Mouse (Mus musculus) limb, embryonic 14.5 days (tissue): ENCODE measurements around the gene Donson. TPM values are rescaled to one million over a fixed set of nuclear protein-coding genes. Genes with fewer than 3 reads are reported as not detected.

Source experiments
- ATAC-seq: fragments of 200-750 bp; cut with Nextera tagmentation; 2 replicates; pipeline ENCODE4 v1.8.0; 2017; ENCODE audit warnings: low read depth, moderate number of reproducible peaks, moderate TSS enrichment; ENCODE audit not compliant: low FRiP score
- DNase-seq: peaks from one replicate; pipeline ENCODE4 v3.0.0-alpha.2; 2015; ENCODE audit warnings: low spot score
- H3K27ac ChIP-seq: fragments of 300-500 bp; sonication (generic); replicated peaks from 2 replicates; pipeline ENCODE4 v1.5.1; 2014; ENCODE audit warnings: low read depth, mild to moderate bottlenecking, low read length, moderate library complexity, mixed read lengths
- H3K27me3 ChIP-seq: fragments of 300-500 bp; sonication (generic); 2 replicates; pipeline ENCODE4 v1.6.1; 2014; ENCODE audit warnings: low read length, mixed read lengths; ENCODE audit not compliant: control insufficient read depth, insufficient read depth
- H3K36me3 ChIP-seq: fragments of 300-500 bp; sonication (generic); 2 replicates; pipeline ENCODE4 v1.6.1; 2014; ENCODE audit warnings: mild to moderate bottlenecking, low read length, moderate library complexity, mixed read lengths; ENCODE audit not compliant: control insufficient read depth, insufficient read depth
- H3K4me1 ChIP-seq: fragments of 300-500 bp; sonication (generic); 2 replicates; pipeline ENCODE4 v1.6.1; 2014; ENCODE audit warnings: antibody characterized with exemption, low read length, mixed read lengths; ENCODE audit not compliant: control insufficient read depth, insufficient read depth
- H3K4me2 ChIP-seq: fragments of 300-500 bp; sonication (generic); replicated peaks from 2 replicates; pipeline ENCODE4 v1.6.1; 2014; ENCODE audit warnings: low read depth, mild to moderate bottlenecking, low read length, moderate library complexity; ENCODE audit not compliant: severe bottlenecking
- H3K4me3 ChIP-seq: fragments of 300-500 bp; sonication (generic); replicated peaks from 2 replicates; pipeline ENCODE4 v1.5.1; 2014; ENCODE audit warnings: low read length
- H3K9ac ChIP-seq: fragments of 300-500 bp; sonication (generic); 2 replicates; pipeline ENCODE4 v1.6.1; 2014; ENCODE audit warnings: mild to moderate bottlenecking, low read depth, low read length, moderate library complexity; ENCODE audit not compliant: severe bottlenecking
- H3K9me3 ChIP-seq: fragments of 300-500 bp; sonication (generic); 2 replicates; pipeline ENCODE4 v1.6.1; 2016; ENCODE audit warnings: low read length; ENCODE audit not compliant: control insufficient read depth
- POLR2A ChIP-seq: fragments of 200-500 bp; IDR thresholded peaks from 2 replicates; pipeline ENCODE4 v1.8.0; 2012; ENCODE audit warnings: inconsistent platforms, mild to moderate bottlenecking, moderate library complexity, borderline replicate concordance; ENCODE audit not compliant: insufficient read depth, insufficient read length; ENCODE audit errors: extremely low read depth
- WGBS: fragments of 180-500 bp; shearing (Covaris S2); extraction: QIAGEN DNeasy Blood & Tissue Kit; methylation state at CpG from one replicate; pipeline ENCODE4 v1.1.7; 2014; 5-methylcytosine and 5-hydroxymethylcytosine counted together
- polyA plus RNA-seq, 2 experiments: library from polyadenylated mRNA; depleted of rRNA in 1 of 2; stranded (reverse) in 1 of 2; unstranded in 1 of 2; fragments of >200 nt; fragmentation: Nextera tagmentation in 1 of 2; extraction: Ambion mirVana in 1 of 2; gene quantifications; 2 replicates each; pipeline versions ENCODE4 v1.2.1 to v1.2.3; 2012 to 2014

The Donson gene
- polyA plus RNA-seq, 2 experiments: 19.8 to 33.2 TPM

DNA sequence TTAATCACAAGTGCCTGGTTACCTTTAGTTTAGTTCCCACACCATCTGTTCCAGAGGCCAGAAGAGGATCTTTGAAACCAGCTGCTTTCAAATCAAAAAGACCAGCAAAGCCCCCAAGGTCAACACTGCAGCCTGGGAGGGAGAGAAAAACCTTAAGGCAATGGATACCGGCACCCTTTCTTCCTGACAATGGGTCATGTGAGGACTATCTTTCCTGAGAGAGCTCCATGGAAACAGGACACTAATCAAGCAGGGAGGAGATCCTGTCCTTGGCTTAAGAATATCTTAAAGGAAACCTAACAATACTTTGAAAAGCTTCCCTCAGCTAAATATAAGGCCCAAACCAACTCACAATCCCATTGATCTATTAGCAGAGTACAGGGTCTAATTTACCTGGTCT lies 58.0 kb downstream of the Donson start:
- DNase-seq (no peak), ATAC-seq (no peak)
- Histone ChIP-seq H3K4me3 (no peak overlapping the region), H3K27ac (no peak overlapping the region), H3K36me3 (peaks cover 89% of the 10 kb centered on the region), H3K9ac (no peak overlapping the region), H3K4me1 (no peaks in the 10 kb centered on the region), H3K4me2 (no peak overlapping the region), H3K9me3 (no peaks in the 10 kb centered on the region), H3K27me3 (no peaks in the 10 kb centered on the region)
- WGBS: 73% methylated on average over 1 of the region's 1 CpGs
- TF ChIP-seq POLR2A: no peak

GRCm38 (mm10) chr16:91629749-91630148 lies 58.8 kb downstream of the Donson start:
- no peak overlapping the region for H3K9ac ChIP-seq
- ATAC-seq: no peak
- no peak for TF ChIP-seq POLR2A

GRCm38 (mm10) chr16:91628673-91629072 lies 59.9 kb downstream of the Donson start:
- no peak for ATAC-seq
- peaks cover 90% of the 10 kb centered on the region for H3K36me3 ChIP-seq

More at GRCm38 (mm10) chr16:91629749-91630148, 58.8 kb downstream of the Donson start:
- Histone ChIP-seq H3K4me2 (no peak overlapping the region), H3K27me3 (no peaks in the 10 kb centered on the region), H3K4me1 (no peaks in the 10 kb centered on the region), H3K9me3 (no peaks in the 10 kb centered on the region), H3K4me3 (no peak overlapping the region), H3K27ac (no peak overlapping the region), H3K36me3 (peaks cover 87% of the 10 kb centered on the region)
- 92% methylated on average over 4 of the region's 4 CpGs for WGBS
- DNase-seq: no peak

DNA sequence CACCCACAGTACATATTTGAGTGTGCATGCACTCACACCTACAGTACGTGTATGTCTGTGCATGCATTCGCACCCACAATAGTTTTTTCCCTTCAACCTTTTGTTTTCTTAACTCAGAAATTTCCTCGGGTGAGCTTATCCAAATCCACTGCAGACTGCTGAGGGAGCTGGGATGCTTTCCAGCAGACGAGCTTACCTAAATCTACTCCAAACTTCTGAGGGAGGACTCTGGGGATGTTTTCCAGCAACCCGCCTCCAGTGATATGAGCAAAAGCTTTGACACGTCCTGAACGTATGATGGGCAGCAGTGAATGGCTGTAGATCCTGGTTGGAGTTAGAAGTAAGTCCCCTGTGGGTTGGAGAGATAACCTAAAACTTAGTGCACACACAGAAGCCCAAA lies 60.7 kb downstream of the Donson start:
- 89% methylated on average over 7 of the region's 7 CpGs for WGBS
- DNase-seq: no peak
- no peak overlapping the region for H3K9ac ChIP-seq
- ATAC-seq: no peak
- no peaks in the 10 kb centered on the region for H3K4me1 ChIP-seq
- no peaks in the 10 kb centered on the region for H3K9me3 ChIP-seq
- no peak overlapping the region for H3K4me3 ChIP-seq
- H3K4me2 ChIP-seq: no peak overlapping the region
- H3K36me3 ChIP-seq: peaks cover 91% of the 10 kb centered on the region
- no peak for TF ChIP-seq POLR2A
- H3K27ac ChIP-seq: no peak overlapping the region
- H3K27me3 ChIP-seq: no peaks in the 10 kb centered on the region

More at GRCm38 (mm10) chr16:91628673-91629072, 59.9 kb downstream of the Donson start:
- H3K27me3 ChIP-seq: no peaks in the 10 kb centered on the region
- H3K4me2 ChIP-seq: no peak overlapping the region
- no peak for TF ChIP-seq POLR2A
- WGBS: 94% methylated on average over 3 of the region's 3 CpGs
- no peak for DNase-seq
- H3K27ac ChIP-seq: no peak overlapping the region
- H3K4me1 ChIP-seq: no peaks in the 10 kb centered on the region
- H3K9me3 ChIP-seq: no peaks in the 10 kb centered on the region
- no peak overlapping the region for H3K4me3 ChIP-seq
- no peak overlapping the region for H3K9ac ChIP-seq

Other genes starting within 250 kb of the Donson start
- 45.3 and 45.7 TPM in 2 replicates for gene Ifnar1, start 203.5 kb downstream of the Donson start, polyA plus RNA-seq (2012; rRNA removed)
- gene Ifnar1, start 203.5 kb downstream of the Donson start, polyA plus RNA-seq (2014; fragmentation: Nextera tagmentation; extraction: Ambion mirVana): 53.7 and 64.0 TPM in 2 replicates
- gene Ifngr2, start 141.7 kb downstream of the Donson start, polyA plus RNA-seq (2012; rRNA removed): 22.6 and 23.0 TPM in 2 replicates
- gene Ifngr2, start 141.7 kb downstream of the Donson start, polyA plus RNA-seq (2014; fragmentation: Nextera tagmentation; extraction: Ambion mirVana): 45.4 and 49.1 TPM in 2 replicates
- 25.4 and 26.7 TPM in 2 replicates for gene Tmem50b, start 91.0 kb downstream of the Donson start, polyA plus RNA-seq (2012; rRNA removed)
- 40.6 and 46.7 TPM in 2 replicates for gene Tmem50b, start 91.0 kb downstream of the Donson start, polyA plus RNA-seq (2014; fragmentation: Nextera tagmentation; extraction: Ambion mirVana)
- gene Dnajc28, start 69.7 kb downstream of the Donson start, polyA plus RNA-seq (2012; rRNA removed): 1.1 and 1.7 TPM in 2 replicates
- 2.9 and 3.2 TPM in 2 replicates for gene Dnajc28, start 69.7 kb downstream of the Donson start, polyA plus RNA-seq (2014; fragmentation: Nextera tagmentation; extraction: Ambion mirVana)
- gene Gart, start 41.8 kb downstream of the Donson start, polyA plus RNA-seq (2012; rRNA removed): 55.5 and 64.5 TPM in 2 replicates
- gene Gart, start 41.8 kb downstream of the Donson start, polyA plus RNA-seq (2014; fragmentation: Nextera tagmentation; extraction: Ambion mirVana): 89.6 and 98.9 TPM in 2 replicates
- 342 and 354 TPM in 2 replicates for gene Son, start 41.3 kb downstream of the Donson start, polyA plus RNA-seq (2012; rRNA removed)
- gene Son, start 41.3 kb downstream of the Donson start, polyA plus RNA-seq (2014; fragmentation: Nextera tagmentation; extraction: Ambion mirVana): 180 and 185 TPM in 2 replicates
- 54.3 and 58.4 TPM in 2 replicates for gene Cryzl1, start 40.2 kb upstream of the Donson start, polyA plus RNA-seq (2012; rRNA removed)
- gene Cryzl1, start 40.2 kb upstream of the Donson start, polyA plus RNA-seq (2014; fragmentation: Nextera tagmentation; extraction: Ambion mirVana): 69.1 and 69.9 TPM in 2 replicates
- gene Itsn1, start 40.5 kb upstream of the Donson start, polyA plus RNA-seq (2012; rRNA removed): 46.6 and 48.6 TPM in 2 replicates
- 24.8 and 30.2 TPM in 2 replicates for gene Itsn1, start 40.5 kb upstream of the Donson start, polyA plus RNA-seq (2014; fragmentation: Nextera tagmentation; extraction: Ambion mirVana)